Mouse (Mus musculus): ENCODE measurements at regions not wholly inside any gene's neighbourhood (a gene's known extent, or its start where the extent isn't known, plus 50 kb on each side); places are given as distances from the start of the nearest gene placed in this dataset.

- no peak for ATAC-seq (ENCODE audit: low read depth)
- Histone ChIP-seq H3K27ac (ENCODE audit: low read length) (no peak overlapping the region), H3K4me1 (replicated peaks; ENCODE audit: control insufficient read depth, insufficient read depth, low read length) (no peaks in the 10 kb centered on the region), H3K9ac (ENCODE audit: low read length) (no peak overlapping the region), H3K27me3 (ENCODE audit: control insufficient read depth, insufficient read depth, low read depth, low read length) (no peaks in the 10 kb centered on the region), H3K4me3 (ENCODE audit: low read length) (no peak overlapping the region), H3K4me2 (ENCODE audit: low read depth, low read length) (no peak overlapping the region), H3K36me3 (ENCODE audit: control insufficient read depth, insufficient read depth, low read length) (no peaks in the 10 kb centered on the region), H3K9me3 (ENCODE audit: control insufficient read depth, low read length) (no peaks in the 10 kb centered on the region)
- 87% methylated on average over 9 of the region's 9 CpGs for WGBS
Measured at GRCm38 (mm10) chr10:111789264-111789663, 183.2 kb upstream of the Krr1 start.

DNA sequence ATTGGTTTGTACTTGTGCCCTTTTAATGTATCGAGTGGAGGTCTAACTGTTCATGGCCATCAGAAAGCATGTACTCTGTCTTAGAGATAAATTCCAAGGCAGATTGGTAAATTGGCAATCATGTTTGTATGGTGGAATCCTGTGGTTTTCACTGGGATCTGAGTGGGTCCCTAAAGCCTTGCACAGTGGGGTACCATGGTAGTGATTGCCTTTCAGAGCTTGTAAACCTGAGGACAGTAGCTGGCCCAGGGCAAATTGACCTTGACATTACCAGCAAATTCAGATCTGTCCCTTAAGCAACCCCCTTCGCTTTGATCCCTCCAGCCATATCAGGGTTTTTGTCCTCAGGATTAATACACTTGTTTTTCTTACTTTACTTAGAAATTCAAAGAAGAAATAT lies 181.6 kb upstream of the Krr1 start:
- no peaks in the 10 kb centered on the region for H3K27me3 ChIP-seq (ENCODE audit: control insufficient read depth, insufficient read depth, low read depth, low read length)
- H3K9me3 ChIP-seq (ENCODE audit: control insufficient read depth, low read length), result no peaks in the 10 kb centered on the region
- 94% methylated on average over 2 of the region's 2 CpGs for WGBS
- no peak overlapping the region for H3K9ac ChIP-seq (ENCODE audit: low read length)
- H3K27ac ChIP-seq (ENCODE audit: low read length), result no peak overlapping the region
- no peak overlapping the region for H3K4me3 ChIP-seq (ENCODE audit: low read length)
- no peak for ATAC-seq (ENCODE audit: low read depth)
- peaks cover 11% of the 10 kb centered on the region; the same call in 1 of the 2 replicates for H3K4me1 ChIP-seq (replicated peaks; ENCODE audit: control insufficient read depth, insufficient read depth, low read length)
- no peaks in the 10 kb centered on the region for H3K36me3 ChIP-seq (ENCODE audit: control insufficient read depth, insufficient read depth, low read length)
- H3K4me2 ChIP-seq (ENCODE audit: low read depth, low read length), result no peak overlapping the region

DNA sequence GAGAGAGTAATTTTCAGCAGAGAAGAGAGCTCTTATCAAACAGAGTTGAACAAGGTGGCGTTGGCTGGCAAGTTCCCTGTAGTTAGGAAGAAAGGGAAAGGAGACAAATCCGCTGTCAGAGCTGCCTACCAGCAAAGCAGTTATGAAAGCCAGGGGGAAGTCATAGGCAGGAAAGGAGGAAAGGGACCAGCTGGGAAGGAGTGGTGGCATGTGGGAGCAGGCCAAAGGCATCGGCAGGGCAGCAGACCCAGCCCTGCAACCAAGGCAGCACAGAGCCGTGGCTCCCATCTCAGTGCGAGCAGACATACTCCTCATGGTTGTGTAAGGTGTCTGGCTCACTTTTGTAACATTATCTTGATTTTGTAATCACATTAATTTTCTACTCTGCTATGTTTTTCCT lies 177.4 kb upstream of the Krr1 start:
- 9% methylated on average over 5 of the region's 5 CpGs for WGBS
- Histone ChIP-seq H3K4me2 (ENCODE audit: low read depth, low read length) (no peak overlapping the region), H3K9me3 (ENCODE audit: control insufficient read depth, low read length) (no peaks in the 10 kb centered on the region), H3K9ac (ENCODE audit: low read length) (no peak overlapping the region), H3K27ac (ENCODE audit: low read length) (peak overlapping the region; percentile 54), H3K36me3 (ENCODE audit: control insufficient read depth, insufficient read depth, low read length) (no peaks in the 10 kb centered on the region), H3K4me1 (replicated peaks; ENCODE audit: control insufficient read depth, insufficient read depth, low read length) (peaks cover 17% of the 10 kb centered on the region; the same call in 1 of the 2 replicates), H3K4me3 (ENCODE audit: low read length) (no peak overlapping the region), H3K27me3 (ENCODE audit: control insufficient read depth, insufficient read depth, low read depth, low read length) (no peaks in the 10 kb centered on the region)
- ATAC-seq (ENCODE audit: low read depth), result peak; percentile 96

DNA sequence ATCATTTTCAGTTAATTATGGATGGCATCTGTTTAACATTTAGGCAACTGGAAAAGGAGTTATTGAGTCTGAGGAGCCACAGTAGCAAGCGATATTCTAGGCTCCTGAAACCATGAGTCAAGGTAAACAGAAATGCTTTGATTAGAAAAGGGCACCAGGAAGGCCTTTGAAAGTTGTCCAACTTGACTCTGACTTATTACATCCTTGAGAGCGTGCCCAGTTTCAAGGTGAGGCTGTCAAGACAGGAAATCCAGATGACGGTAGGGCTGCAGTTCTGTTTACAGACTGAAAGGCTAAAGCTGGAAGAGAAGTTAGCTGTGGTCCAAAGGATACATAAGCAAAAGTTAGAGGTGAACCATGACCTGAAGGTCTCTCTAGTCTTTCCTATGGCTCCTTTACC lies 176.7 kb upstream of the Krr1 start:
- no peaks in the 10 kb centered on the region for H3K27me3 ChIP-seq (ENCODE audit: control insufficient read depth, insufficient read depth, low read depth, low read length)
- no peak overlapping the region for H3K4me2 ChIP-seq (ENCODE audit: low read depth, low read length)
- peak overlapping the region; percentile 66 for H3K27ac ChIP-seq (ENCODE audit: low read length)
- no peak overlapping the region for H3K9ac ChIP-seq (ENCODE audit: low read length)
- H3K9me3 ChIP-seq (ENCODE audit: control insufficient read depth, low read length), result no peaks in the 10 kb centered on the region
- ATAC-seq (ENCODE audit: low read depth), result no peak
- peaks cover 17% of the 10 kb centered on the region; the same call in 1 of the 2 replicates for H3K4me1 ChIP-seq (replicated peaks; ENCODE audit: control insufficient read depth, insufficient read depth, low read length)
- no peak overlapping the region for H3K4me3 ChIP-seq (ENCODE audit: low read length)
- no peaks in the 10 kb centered on the region for H3K36me3 ChIP-seq (ENCODE audit: control insufficient read depth, insufficient read depth, low read length)
- WGBS, result 12% methylated on average over 3 of the region's 3 CpGs

- Histone ChIP-seq H3K4me3 (ENCODE audit: low read length) (no peak overlapping the region), H3K4me1 (replicated peaks; ENCODE audit: control insufficient read depth, insufficient read depth, low read length) (peaks cover 31% of the 10 kb centered on the region), H3K9me3 (ENCODE audit: control insufficient read depth, low read length) (no peaks in the 10 kb centered on the region), H3K9ac (ENCODE audit: low read length) (no peak overlapping the region), H3K27me3 (ENCODE audit: control insufficient read depth, insufficient read depth, low read depth, low read length) (no peaks in the 10 kb centered on the region), H3K27ac (ENCODE audit: low read length) (peak overlapping the region; percentile 81), H3K4me2 (ENCODE audit: low read depth, low read length) (no peak overlapping the region), H3K36me3 (ENCODE audit: control insufficient read depth, insufficient read depth, low read length) (no peaks in the 10 kb centered on the region)
- WGBS, result 70% methylated on average over 7 of the region's 7 CpGs
- peak; percentile 3; the same call in 1 of the 2 replicates for ATAC-seq (ENCODE audit: low read depth)
Measured at GRCm38 (mm10) chr10:111798851-111799281, 173.6 kb upstream of the Krr1 start.

GRCm38 (mm10) chr10:111799850-111800589 lies 172.4 kb upstream of the Krr1 start:
- Histone ChIP-seq H3K4me1 (replicated peaks; ENCODE audit: control insufficient read depth, insufficient read depth, low read length) (peaks cover 24% of the 10 kb centered on the region), H3K4me3 (ENCODE audit: low read length) (no peak overlapping the region), H3K27me3 (ENCODE audit: control insufficient read depth, insufficient read depth, low read depth, low read length) (no peaks in the 10 kb centered on the region), H3K36me3 (ENCODE audit: control insufficient read depth, insufficient read depth, low read length) (no peaks in the 10 kb centered on the region), H3K9me3 (ENCODE audit: control insufficient read depth, low read length) (no peaks in the 10 kb centered on the region), H3K4me2 (ENCODE audit: low read depth, low read length) (no peak overlapping the region), H3K9ac (ENCODE audit: low read length) (no peak overlapping the region), H3K27ac (ENCODE audit: low read length) (peak overlapping the region; percentile 84)
- ATAC-seq (ENCODE audit: low read depth), result no peak
- 67% methylated on average over 14 of the region's 14 CpGs for WGBS

- Histone ChIP-seq H3K4me3 (ENCODE audit: low read length) (no peak overlapping the region), H3K27me3 (ENCODE audit: control insufficient read depth, insufficient read depth, low read depth, low read length) (no peaks in the 10 kb centered on the region), H3K9me3 (ENCODE audit: control insufficient read depth, low read length) (no peaks in the 10 kb centered on the region), H3K4me1 (replicated peaks; ENCODE audit: control insufficient read depth, insufficient read depth, low read length) (peaks cover 23% of the 10 kb centered on the region), H3K9ac (ENCODE audit: low read length) (no peak overlapping the region), H3K36me3 (ENCODE audit: control insufficient read depth, insufficient read depth, low read length) (no peaks in the 10 kb centered on the region), H3K27ac (ENCODE audit: low read length) (no peak overlapping the region), H3K4me2 (ENCODE audit: low read depth, low read length) (no peak overlapping the region)
- no peak for ATAC-seq (ENCODE audit: low read depth)
- 87% methylated on average over 3 of the region's 3 CpGs for WGBS
Measured at GRCm38 (mm10) chr10:111800590-111800935, 171.9 kb upstream of the Krr1 start.

DNA sequence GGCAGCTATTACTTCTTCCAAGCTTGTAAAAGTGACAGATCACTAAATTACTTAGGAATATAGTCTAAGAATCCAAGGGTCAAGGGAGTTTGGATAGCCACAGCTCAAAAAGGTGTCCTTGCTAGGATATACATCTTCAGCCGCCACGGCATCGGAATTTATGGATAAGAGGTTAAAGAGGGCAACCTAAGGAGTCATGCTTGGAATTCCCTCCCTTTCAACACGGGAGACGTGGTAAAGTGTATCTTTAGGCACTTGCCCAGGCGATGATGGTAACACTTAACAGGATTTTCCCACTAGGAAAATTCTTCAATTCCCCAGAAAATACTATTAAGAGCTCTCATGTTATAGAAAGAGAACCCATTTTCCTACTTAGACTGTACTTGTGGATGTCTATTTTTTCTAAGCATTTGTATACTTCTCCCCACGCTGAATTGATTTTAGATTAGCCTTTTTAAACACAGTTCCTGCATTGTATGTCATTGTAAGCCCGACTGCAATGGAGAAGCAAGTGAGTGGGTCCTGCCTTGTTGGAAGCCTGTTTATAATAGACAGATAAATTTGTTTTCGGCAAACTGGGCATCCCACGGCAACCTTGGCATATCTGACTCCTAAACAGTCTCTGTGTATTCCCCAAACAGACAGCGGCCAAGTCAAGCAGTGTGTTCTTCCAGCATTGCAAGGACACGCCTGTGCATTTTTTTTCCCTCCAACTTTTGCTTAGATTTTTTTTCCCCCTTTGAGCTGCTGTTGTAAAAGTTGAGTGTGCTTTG lies 171.3 kb upstream of the Krr1 start:
- Histone ChIP-seq H3K4me3 (ENCODE audit: low read length) (no peak overlapping the region), H3K36me3 (ENCODE audit: control insufficient read depth, insufficient read depth, low read length) (no peaks in the 10 kb centered on the region), H3K4me1 (replicated peaks; ENCODE audit: control insufficient read depth, insufficient read depth, low read length) (peaks cover 20% of the 10 kb centered on the region), H3K27ac (ENCODE audit: low read length) (0 out of 2 replicates have a peak overlapping the region, but pooled peaks have one; percentile 13), H3K9me3 (ENCODE audit: control insufficient read depth, low read length) (no peaks in the 10 kb centered on the region), H3K9ac (ENCODE audit: low read length) (no peak overlapping the region), H3K27me3 (ENCODE audit: control insufficient read depth, insufficient read depth, low read depth, low read length) (no peaks in the 10 kb centered on the region), H3K4me2 (ENCODE audit: low read depth, low read length) (no peak overlapping the region)
- 42% methylated on average over 12 of the region's 12 CpGs for WGBS
- ATAC-seq (ENCODE audit: low read depth), result peak; percentile 10; the same call in 1 of the 2 replicates

DNA sequence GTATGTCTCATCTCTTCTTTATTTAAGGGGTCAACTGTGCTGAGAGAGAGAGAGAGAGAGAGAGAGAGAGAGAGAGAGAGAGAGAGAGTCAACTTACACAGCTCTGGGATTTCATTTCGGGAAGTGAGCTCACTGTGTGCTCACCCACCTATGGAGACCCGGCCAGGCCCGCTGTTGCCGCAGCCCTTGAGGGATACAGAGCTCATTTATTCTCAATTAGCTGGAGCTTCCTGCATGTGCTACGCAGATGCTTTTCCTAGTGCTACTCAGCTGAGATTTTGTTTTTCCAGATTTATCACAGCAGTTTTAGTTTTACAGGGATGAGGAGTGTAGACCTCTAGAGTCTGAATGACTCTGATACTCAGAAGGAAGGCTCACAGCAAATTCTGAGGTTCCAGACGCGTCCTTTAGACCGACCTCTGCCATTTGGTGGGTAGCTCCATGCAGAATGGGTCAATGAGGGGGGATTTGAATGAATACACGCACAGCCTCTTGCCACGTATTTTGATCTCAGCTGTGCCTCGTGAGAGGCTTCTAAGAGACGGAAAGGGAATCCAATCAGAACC lies 170.6 kb upstream of the Krr1 start:
- Histone ChIP-seq H3K36me3 (ENCODE audit: control insufficient read depth, insufficient read depth, low read length) (no peaks in the 10 kb centered on the region), H3K27ac (ENCODE audit: low read length) (no peak overlapping the region), H3K9ac (ENCODE audit: low read length) (no peak overlapping the region), H3K4me3 (ENCODE audit: low read length) (no peak overlapping the region), H3K27me3 (ENCODE audit: control insufficient read depth, insufficient read depth, low read depth, low read length) (no peaks in the 10 kb centered on the region), H3K4me1 (replicated peaks; ENCODE audit: control insufficient read depth, insufficient read depth, low read length) (peaks cover 26% of the 10 kb centered on the region), H3K9me3 (ENCODE audit: control insufficient read depth, low read length) (no peaks in the 10 kb centered on the region), H3K4me2 (ENCODE audit: low read depth, low read length) (no peak overlapping the region)
- ATAC-seq (ENCODE audit: low read depth), result 0 out of 2 replicates have a peak, but pooled peaks have one; percentile 9
- 47% methylated on average over 12 of the region's 12 CpGs for WGBS
